Comparison of ENCODE assay signal across 13 mouse cellular contexts in genomic region chr14:57658301-57658700, GRCm38 (mm10). TPM values are rescaled to one million over a fixed set of nuclear protein-coding genes. Genes with fewer than 3 reads are reported as not detected.
DNase-seq lines count a peak whose midpoint lies in the region; ATAC-seq and TF ChIP-seq lines count a peak whose summit lies in the region.
"Had no signal": no experiment of that assay in that cellular context is flagged by ENCODE, and none has a peak within 500 bp of the region (broad histone marks: within the 10 kb centered on the region; RNA-seq: fewer than 3 reads in every experiment).

No protein-coding gene starts in this region.

- no peak overlapping the region for H3K27ac ChIP-seq in forebrain, postnatal 0 days (ENCODE audit: low read depth, low read length)
- no peak overlapping the region for H3K27ac ChIP-seq in forebrain, embryonic 16.5 days (ENCODE audit: low read length)
- H3K27ac ChIP-seq in midbrain, postnatal 0 days (ENCODE audit: low read depth, low read length), result no peak overlapping the region
- H3K27ac ChIP-seq in midbrain, embryonic 11.5 days (ENCODE audit: low read depth, low read length), result no peak overlapping the region
- no peak overlapping the region for H3K27ac ChIP-seq in small intestine, adult 2 months (ENCODE audit: insufficient read depth, low read depth, low read length)
- H3K27ac ChIP-seq: forebrain, embryonic 10.5 days; intestine, embryonic 15.5 days; limb, embryonic 13.5 days had no signal

- no peaks in the 10 kb centered on the region for H3K36me3 ChIP-seq in forebrain, postnatal 0 days (ENCODE audit: insufficient read depth)
- no peaks in the 10 kb centered on the region for H3K36me3 ChIP-seq in forebrain, embryonic 16.5 days (ENCODE audit: control insufficient read depth, insufficient read depth)
- no peaks in the 10 kb centered on the region for H3K36me3 ChIP-seq in midbrain, postnatal 0 days (ENCODE audit: insufficient read depth, low read length)
- H3K36me3 ChIP-seq in midbrain, embryonic 11.5 days (ENCODE audit: control insufficient read depth, insufficient read depth, low read length), result no peaks in the 10 kb centered on the region
- H3K36me3 ChIP-seq in small intestine, adult 2 months (ENCODE audit: control insufficient read depth, insufficient read depth, low read length), result peaks cover 1% of the 10 kb centered on the region; the same call in 1 of the 2 replicates
- H3K36me3 ChIP-seq: intestine, embryonic 15.5 days; limb, embryonic 13.5 days had no signal

- H3K9me3 ChIP-seq in forebrain, postnatal 0 days (ENCODE audit: low read length), result no peaks in the 10 kb centered on the region
- no peaks in the 10 kb centered on the region for H3K9me3 ChIP-seq in forebrain, embryonic 16.5 days (ENCODE audit: control insufficient read depth, low read length)
- H3K9me3 ChIP-seq in midbrain, postnatal 0 days (ENCODE audit: low read length), result no peaks in the 10 kb centered on the region
- no peaks in the 10 kb centered on the region for H3K9me3 ChIP-seq in midbrain, embryonic 11.5 days (ENCODE audit: control insufficient read depth, low read length)
- H3K9me3 ChIP-seq: forebrain, embryonic 10.5 days; intestine, embryonic 15.5 days; limb, embryonic 13.5 days had no signal

- H3K9ac ChIP-seq in forebrain, postnatal 0 days, result no peak overlapping the region
- no peak overlapping the region for H3K9ac ChIP-seq in forebrain, embryonic 16.5 days (replicated peaks; ENCODE audit: low read depth, low read length)
- H3K9ac ChIP-seq in midbrain, postnatal 0 days (replicated peaks; ENCODE audit: low read length, poor library complexity, severe bottlenecking), result no peak overlapping the region
- no peak overlapping the region for H3K9ac ChIP-seq in midbrain, embryonic 11.5 days (ENCODE audit: low read length)
- H3K9ac ChIP-seq: intestine, embryonic 15.5 days; limb, embryonic 13.5 days had no signal

- TF ChIP-seq CTCF in forebrain, postnatal 0 days (IDR thresholded peaks at IDR 0.05; ENCODE audit: low read depth), result 0 out of 2 replicates have a peak, but pooled peaks have one; percentile 19
- peak; percentile 23 for TF ChIP-seq CTCF in midbrain, postnatal 0 days (IDR thresholded peaks at IDR 0.05)
- TF ChIP-seq CTCF in brain, embryonic 14.5 days (IDR thresholded peaks at IDR 0.05; ENCODE audit: borderline replicate concordance, extremely low read depth, insufficient read depth, insufficient read length), result 0 out of 2 replicates have a peak, but pooled peaks have one; percentile 3
- TF ChIP-seq CTCF in small intestine, adult 2 months (IDR thresholded peaks at IDR 0.05; ENCODE audit: extremely low read depth, insufficient read length, insufficient replicate concordance, low read depth, low read length), result peak; percentile 14; the same call in 1 of the 2 replicates

- no peak for TF ChIP-seq POLR2A in brain, embryonic 14.5 days (IDR thresholded peaks at IDR 0.05; ENCODE audit: borderline replicate concordance, extremely low read depth, insufficient read depth, insufficient read length, poor library complexity, severe bottlenecking)
- TF ChIP-seq POLR2A in small intestine, adult 2 months (IDR thresholded peaks at IDR 0.05; ENCODE audit: low read depth, low read length), result no peak

- DNase-seq in forebrain, postnatal 0 days, result no peak
- DNase-seq in midbrain, postnatal 0 days (ENCODE audit: low spot score), result no peak
- DNase-seq in midbrain, embryonic 11.5 days (ENCODE audit: low spot score, missing footprints), result no peak
- DNase-seq in brain, embryonic 14.5 days (ENCODE audit: low read depth), result no peak
- DNase-seq in gastrocnemius, postnatal 10 days, result no peak
- no peak for DNase-seq in urinary bladder, postnatal 10 days (ENCODE audit: low spot score)
- DNase-seq: embryo, embryonic 11 days; lung, postnatal 14 days had no signal

- ATAC-seq in forebrain, postnatal 0 days, result no peak
- ATAC-seq in forebrain, embryonic 16.5 days, result no peak
- ATAC-seq in midbrain, postnatal 0 days (ENCODE audit: low FRiP score), result no peak
- ATAC-seq in midbrain, embryonic 11.5 days (ENCODE audit: low FRiP score), result no peak
- ATAC-seq: intestine, embryonic 15.5 days had no signal

- no peaks in the 10 kb centered on the region for H3K27me3 ChIP-seq in forebrain, postnatal 0 days (ENCODE audit: insufficient read depth, low read length)
- H3K27me3 ChIP-seq in forebrain, embryonic 16.5 days (replicated peaks; ENCODE audit: control insufficient read depth, insufficient read depth, low read length), result no peaks in the 10 kb centered on the region
- H3K27me3 ChIP-seq in midbrain, postnatal 0 days (ENCODE audit: insufficient read depth, low read length), result no peaks in the 10 kb centered on the region
- H3K27me3 ChIP-seq in midbrain, embryonic 11.5 days (ENCODE audit: control insufficient read depth, insufficient read depth, low read length), result no peaks in the 10 kb centered on the region
- no peaks in the 10 kb centered on the region for H3K27me3 ChIP-seq in small intestine, adult 2 months (ENCODE audit: control insufficient read depth, insufficient read depth, low read length)
- H3K27me3 ChIP-seq: intestine, embryonic 15.5 days; limb, embryonic 13.5 days had no signal

- 96% methylated on average over 4 of the region's 4 CpGs for WGBS in forebrain, postnatal 0 days
- 98% methylated on average over 4 of the region's 4 CpGs for WGBS in forebrain, embryonic 16.5 days
- WGBS in midbrain, postnatal 0 days, result 95% methylated on average over 4 of the region's 4 CpGs
- WGBS in midbrain, embryonic 11.5 days, result 97% methylated on average over 4 of the region's 4 CpGs
- WGBS in small intestine, adult 2 months, result 89% methylated on average over 4 of the region's 4 CpGs

- H3K4me3 ChIP-seq in forebrain, postnatal 0 days (ENCODE audit: low read depth, low read length), result no peak overlapping the region
- H3K4me3 ChIP-seq in forebrain, embryonic 16.5 days (replicated peaks; ENCODE audit: low read length), result no peak overlapping the region
- no peak overlapping the region for H3K4me3 ChIP-seq in midbrain, postnatal 0 days (ENCODE audit: low read depth, low read length)
- no peak overlapping the region for H3K4me3 ChIP-seq in midbrain, embryonic 11.5 days (ENCODE audit: low read depth, low read length)
- H3K4me3 ChIP-seq in small intestine, adult 2 months (ENCODE audit: low read depth, low read length), result no peak overlapping the region
- H3K4me3 ChIP-seq: forebrain, embryonic 10.5 days; intestine, embryonic 15.5 days; limb, embryonic 13.5 days had no signal

- no peaks in the 10 kb centered on the region for H3K4me1 ChIP-seq in forebrain, postnatal 0 days (ENCODE audit: insufficient read depth)
- no peaks in the 10 kb centered on the region for H3K4me1 ChIP-seq in forebrain, embryonic 16.5 days (replicated peaks; ENCODE audit: control insufficient read depth, insufficient read depth, low read length)
- H3K4me1 ChIP-seq in midbrain, postnatal 0 days (ENCODE audit: insufficient read depth, low read length), result no peaks in the 10 kb centered on the region
- H3K4me1 ChIP-seq in midbrain, embryonic 11.5 days (ENCODE audit: control insufficient read depth, insufficient read depth, low read length), result no peaks in the 10 kb centered on the region; the same call in 1 of the 2 replicates
- no peaks in the 10 kb centered on the region for H3K4me1 ChIP-seq in small intestine, adult 2 months (ENCODE audit: control insufficient read depth, insufficient read depth, insufficient read length, low read length)
- H3K4me1 ChIP-seq: intestine, embryonic 15.5 days; limb, embryonic 13.5 days had no signal

- H3K4me2 ChIP-seq in forebrain, postnatal 0 days (ENCODE audit: low read depth), result no peak overlapping the region
- H3K4me2 ChIP-seq in forebrain, embryonic 16.5 days (ENCODE audit: low read length), result no peak overlapping the region
- no peak overlapping the region for H3K4me2 ChIP-seq in midbrain, postnatal 0 days (ENCODE audit: low read depth, low read length, poor library complexity, severe bottlenecking)
- H3K4me2 ChIP-seq in midbrain, embryonic 11.5 days, result no peak overlapping the region
- H3K4me2 ChIP-seq: intestine, embryonic 15.5 days; limb, embryonic 13.5 days had no signal

RNA-seq across cellular contexts. Expression of gene Xpo4, which starts 6.9 kb away (rescaled TPM):
- 18.9 and 21.2 TPM in 2 replicates for total RNA-seq in forebrain, postnatal 0 days (2014; rRNA removed)
- polyA plus RNA-seq in forebrain, postnatal 0 days (2015; fragmentation: Nextera tagmentation; extraction: Ambion mirVana), result 6.0 and 8.5 TPM in 2 replicates
- 13.1 and 13.8 TPM in 2 replicates for polyA plus RNA-seq in forebrain, embryonic 16.5 days (2015; fragmentation: Nextera tagmentation; extraction: Ambion mirVana)
- total RNA-seq in midbrain, postnatal 0 days (2014; rRNA removed), result 11.3 and 19.4 TPM in 2 replicates
- 6.7 and 11.7 TPM in 2 replicates for polyA plus RNA-seq in midbrain, postnatal 0 days (2015; fragmentation: Nextera tagmentation; extraction: Ambion mirVana)
- 32.6 and 33.9 TPM in 2 replicates for polyA plus RNA-seq in midbrain, embryonic 11.5 days (2014; fragmentation: Nextera tagmentation; extraction: Ambion mirVana)
- 9.9 and 10.2 TPM in 2 replicates for polyA plus RNA-seq in brain, embryonic 14.5 days (2012; rRNA removed)
- 0.58 and 0.66 TPM in 2 replicates for polyA plus RNA-seq in small intestine, adult 2 months (2012; rRNA removed)
- 10 to 100 TPM; 12.3 to 17.0 TPM for total RNA-seq in gastrocnemius, postnatal 10 days (2021)
